Mouse (Mus musculus): ENCODE data around the gene Nt5c1b. TPM values are rescaled to one million over a fixed set of nuclear protein-coding genes. Genes with fewer than 3 reads are reported as not detected.

Nt5c1b gene
- polyA plus RNA-seq, 1 experiment from 2014 or later = not detected

GRCm38 (mm10) chr12:10425982-10426863 lies 56.5 kb downstream of the Nt5c1b start:
- Histone ChIP-seq H3K27me3 (no peaks in the 10 kb centered on the region), H3K4me3 (no peak overlapping the region), H3K27ac (replicated peaks) (no peak overlapping the region), H3K4me1 (replicated peaks) (no peaks in the 10 kb centered on the region), H3K36me3 (no peaks in the 10 kb centered on the region), H3K4me2 (no peak overlapping the region), H3K9me3 (no peaks in the 10 kb centered on the region), H3K9ac (no peak overlapping the region)
- ATAC-seq (ENCODE audit: low FRiP score, low read depth) = no peak
- WGBS = 40% methylated on average over 9 of the region's 9 CpGs

GRCm38 (mm10) chr12:10430999-10431398 lies 61.2 kb downstream of the Nt5c1b start:
- 94% methylated on average over 1 of the region's 1 CpGs for WGBS
- Histone ChIP-seq H3K27me3 (no peaks in the 10 kb centered on the region), H3K36me3 (no peaks in the 10 kb centered on the region), H3K9me3 (no peaks in the 10 kb centered on the region), H3K27ac (replicated peaks) (no peak overlapping the region), H3K4me1 (replicated peaks) (no peaks in the 10 kb centered on the region), H3K4me2 (no peak overlapping the region), H3K4me3 (no peak overlapping the region), H3K9ac (no peak overlapping the region)
- ATAC-seq (ENCODE audit: low FRiP score, low read depth) = no peak

GRCm38 (mm10) chr12:10438054-10439001 lies 68.6 kb downstream of the Nt5c1b start:
- Histone ChIP-seq H3K27ac (replicated peaks) (no peak overlapping the region), H3K36me3 (no peaks in the 10 kb centered on the region), H3K9me3 (no peaks in the 10 kb centered on the region), H3K4me3 (no peak overlapping the region), H3K9ac (no peak overlapping the region), H3K27me3 (peaks cover 2% of the 10 kb centered on the region; the same call in 1 of the 2 replicates), H3K4me1 (replicated peaks) (0 out of 2 replicates have a peak, but pooled peaks cover 4% of the 10 kb centered on the region), H3K4me2 (no peak overlapping the region)
- 33% methylated on average over 15 of the region's 15 CpGs for WGBS
- peak; percentile 48; the same call in 1 of the 2 replicates for ATAC-seq (ENCODE audit: low FRiP score, low read depth)

Other genes starting within 250 kb of the Nt5c1b start
- gene Rdh14, start 20.8 kb downstream of the Nt5c1b start, polyA plus RNA-seq (2015; fragmentation: Nextera tagmentation; extraction: Ambion mirVana) = 43.3 and 45.0 TPM in 2 replicates

Data from hindbrain, embryonic 15.5 days (tissue).